Mouse (Mus musculus) adrenal gland, adult 8-10 months (tissue): ENCODE data around the gene Gm47283. TPM values are rescaled to one million over a fixed set of nuclear protein-coding genes. Genes with fewer than 3 reads are reported as not detected.

ENCODE experiments used
- total RNA-seq, 4 experiments: library from RNA; stranded (reverse); gene quantifications; 2 replicates each; pipeline ENCODE4 v1.2.4; 2022

Gm47283 gene
- total RNA-seq, 4 experiments from 2014 or later, result not detected

Other genes with a start within 250 kb of the Gm47283 start
- gene Gm21860, start 29.9 kb upstream of the Gm47283 start, total RNA-seq, result not detected
- not detected for gene Gm21748, start 54.4 kb downstream of the Gm47283 start, total RNA-seq